Mouse (Mus musculus): ENCODE data around the gene Dnhd1. TPM values are rescaled to one million over a fixed set of nuclear protein-coding genes. Genes with fewer than 3 reads are reported as not detected.

The Dnhd1 gene
- polyA plus RNA-seq, 1 experiment from 2014 or later: 0.85 TPM

DNA sequence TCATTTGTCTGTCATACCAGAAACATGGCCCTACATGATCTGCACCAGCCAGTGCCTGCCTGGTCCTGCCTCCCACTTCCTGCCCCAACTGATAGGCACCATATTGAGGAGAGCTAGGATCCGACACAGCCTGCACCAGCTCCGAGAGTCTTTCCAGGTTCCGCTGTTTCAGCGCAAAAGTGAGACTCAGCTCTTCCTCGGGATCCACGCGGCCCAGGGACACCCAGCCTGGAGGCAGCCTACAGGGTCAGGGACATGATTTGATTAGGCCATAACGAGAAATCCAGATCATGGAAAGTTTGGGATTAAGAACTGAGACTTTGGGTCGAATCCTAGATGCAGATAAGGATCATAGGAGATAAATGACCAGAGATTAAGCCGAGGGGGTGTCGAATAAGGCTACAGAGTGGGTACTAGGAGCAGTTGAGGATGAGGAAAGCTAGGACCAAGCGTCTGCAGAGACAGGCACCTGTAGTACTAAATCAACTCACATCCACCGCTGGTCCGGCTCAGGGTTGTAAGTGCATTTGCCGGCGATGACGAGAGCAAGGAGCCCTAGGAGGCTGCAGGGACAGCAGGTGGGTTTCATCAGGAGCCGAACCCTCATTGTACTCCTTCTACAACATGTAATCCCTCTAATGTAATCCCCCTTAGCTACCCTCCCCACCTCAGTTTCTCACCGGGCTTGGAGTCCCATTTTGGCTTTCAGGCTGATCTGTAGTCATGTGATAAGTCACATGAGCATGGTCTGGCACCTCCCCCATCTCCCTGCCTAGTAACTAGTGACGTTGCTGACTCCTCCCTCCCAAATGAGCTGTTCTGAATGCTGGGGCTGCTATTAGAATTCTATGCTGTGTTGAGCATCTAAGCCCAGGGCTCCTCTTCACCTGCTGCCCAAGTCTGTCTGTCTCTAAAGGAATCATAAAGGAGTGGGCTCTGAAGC, 101.1 kb downstream of the Dnhd1 start, which contains the start of gene Tpp1:
TSS of gene Tpp1 (minus strand) at position 745 of the 943 bp plus-strand sequence.
- DNase-seq (ENCODE audit: low spot score) (peak; percentile 93), ATAC-seq (ENCODE audit: low FRiP score) (peak; percentile 94)
- Histone ChIP-seq H3K4me3 (ENCODE audit: low read depth, low read length) (peak within 1 kb of the TSS; percentile 47), H3K9me3 (ENCODE audit: control insufficient read depth, low read length) (no peaks in the 10 kb centered on the region), H3K9ac (ENCODE audit: low read depth, low read length) (peak within 1 kb of the TSS; percentile 71), H3K36me3 (ENCODE audit: control insufficient read depth, insufficient read depth, low read length) (peaks cover 2% of the 10 kb centered on the region; the same call in 1 of the 2 replicates), H3K4me2 (replicated peaks; ENCODE audit: low read depth, low read length) (peak within 1 kb of the TSS; percentile 60), H3K4me1 (replicated peaks; ENCODE audit: control insufficient read depth, insufficient read depth, low read length) (no peaks in the 10 kb centered on the region), H3K27ac (ENCODE audit: low read depth, low read length) (no peak within 1 kb of the TSS), H3K27me3 (ENCODE audit: control insufficient read depth, insufficient read depth, low read length) (no peaks in the 10 kb centered on the region)
- WGBS: 26% methylated on average over 20 of the region's 20 CpGs

DNA sequence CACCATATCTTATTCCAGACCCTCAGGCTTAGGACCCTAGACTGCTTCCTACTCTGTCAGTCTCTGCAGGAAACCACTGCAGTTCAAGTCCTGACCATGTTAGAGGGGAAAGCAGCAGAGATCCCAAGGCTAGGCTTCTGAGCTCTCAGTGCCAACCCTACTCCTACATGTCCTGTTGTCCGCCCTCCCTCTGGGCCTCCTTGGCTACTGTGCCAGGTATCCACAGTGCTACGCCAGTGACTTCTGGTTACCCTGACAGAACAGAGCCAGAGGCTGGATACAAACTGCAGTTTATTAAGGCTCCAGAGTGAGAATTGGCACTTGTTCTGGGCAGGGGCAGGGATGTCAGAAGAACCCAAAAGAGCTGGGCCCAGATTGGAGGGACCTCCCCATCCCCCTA, 102.1 kb downstream of the Dnhd1 start:
- ATAC-seq (ENCODE audit: low FRiP score): no peak; the same call in none of the 2 replicates

DNA sequence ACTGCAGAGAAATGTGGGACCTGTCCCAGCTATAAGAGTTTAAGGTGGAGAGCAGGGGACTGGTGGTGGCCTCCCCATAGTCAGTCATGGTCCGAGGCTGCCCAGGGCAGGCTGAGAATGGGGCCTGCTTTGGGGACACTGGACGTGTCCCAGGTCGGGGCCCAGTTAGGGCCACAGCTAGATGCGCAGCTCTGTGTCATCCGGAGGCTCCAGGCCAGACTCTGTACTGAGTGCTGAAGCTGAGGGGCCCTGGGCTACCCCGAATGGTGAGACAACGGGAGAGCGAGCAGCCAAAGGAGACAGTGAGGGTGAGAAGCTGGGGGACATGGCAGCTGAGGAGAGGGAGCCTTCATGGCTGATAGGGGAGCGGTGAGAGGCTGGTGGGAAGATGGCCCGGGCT, 102.7 kb downstream of the Dnhd1 start:
- no peaks in the 10 kb centered on the region for H3K4me1 ChIP-seq (replicated peaks; ENCODE audit: control insufficient read depth, insufficient read depth, low read length)
- H3K36me3 ChIP-seq (ENCODE audit: control insufficient read depth, insufficient read depth, low read length): peaks cover 7% of the 10 kb centered on the region
- H3K9me3 ChIP-seq (ENCODE audit: control insufficient read depth, low read length): no peaks in the 10 kb centered on the region
- no peak for ATAC-seq (ENCODE audit: low FRiP score)
- no peaks in the 10 kb centered on the region for H3K27me3 ChIP-seq (ENCODE audit: control insufficient read depth, insufficient read depth, low read length)
- H3K9ac ChIP-seq (ENCODE audit: low read depth, low read length): no peak overlapping the region
- 90% methylated on average over 10 of the region's 10 CpGs for WGBS
- H3K27ac ChIP-seq (ENCODE audit: low read depth, low read length): no peak overlapping the region
- no peak overlapping the region for H3K4me3 ChIP-seq (ENCODE audit: low read depth, low read length)
- H3K4me2 ChIP-seq (replicated peaks; ENCODE audit: low read depth, low read length): no peak overlapping the region
- no peak for DNase-seq (ENCODE audit: low spot score)

More for the DNA sequence above, 102.1 kb downstream of the Dnhd1 start:
- DNase-seq (ENCODE audit: low spot score): no peak
- Histone ChIP-seq H3K27ac (ENCODE audit: low read depth, low read length) (no peak overlapping the region), H3K4me1 (replicated peaks; ENCODE audit: control insufficient read depth, insufficient read depth, low read length) (no peaks in the 10 kb centered on the region), H3K36me3 (ENCODE audit: control insufficient read depth, insufficient read depth, low read length) (peaks cover 5% of the 10 kb centered on the region; the same call in 1 of the 2 replicates), H3K4me2 (replicated peaks; ENCODE audit: low read depth, low read length) (no peak overlapping the region), H3K9me3 (ENCODE audit: control insufficient read depth, low read length) (no peaks in the 10 kb centered on the region), H3K9ac (ENCODE audit: low read depth, low read length) (no peak overlapping the region), H3K4me3 (ENCODE audit: low read depth, low read length) (no peak overlapping the region), H3K27me3 (ENCODE audit: control insufficient read depth, insufficient read depth, low read length) (no peaks in the 10 kb centered on the region)
- WGBS: 96% methylated on average over 2 of the region's 2 CpGs

DNA sequence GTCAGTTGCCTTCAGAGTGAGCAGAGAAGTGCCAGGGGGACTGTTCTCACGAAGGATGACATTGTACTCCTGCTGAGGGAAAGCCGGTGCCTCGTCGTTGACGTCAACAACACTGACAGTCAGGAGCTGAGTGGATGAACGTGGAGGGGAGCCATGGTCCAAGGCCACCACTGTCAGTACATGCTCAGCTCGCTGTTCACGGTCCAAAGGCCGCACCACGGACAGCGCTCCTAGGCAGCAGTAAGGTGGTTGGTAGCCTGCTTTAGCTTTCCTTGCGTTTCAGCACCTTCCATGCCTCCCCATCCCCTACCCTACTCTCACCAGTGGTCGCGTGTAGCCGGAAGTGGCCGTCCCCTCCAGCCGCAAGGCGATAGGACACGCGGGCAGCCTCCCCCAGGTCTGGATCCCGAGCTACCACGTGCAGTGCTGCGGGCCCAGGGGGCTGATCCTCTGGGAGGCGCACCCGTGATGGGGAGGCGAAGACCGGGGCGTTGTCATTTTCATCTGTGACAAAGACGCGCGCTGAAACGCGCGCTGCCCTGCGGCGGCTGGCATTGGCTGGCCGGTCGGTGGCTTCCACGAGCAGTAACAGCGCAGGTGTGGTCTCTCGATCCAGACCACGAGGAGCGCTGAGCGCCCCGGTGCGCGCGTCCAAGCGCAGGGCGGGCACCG, 111.3 kb downstream of the Dnhd1 start:
- Histone ChIP-seq H3K27me3 (ENCODE audit: control insufficient read depth, insufficient read depth, low read length) (peaks cover 27% of the 10 kb centered on the region), H3K4me2 (replicated peaks; ENCODE audit: low read depth, low read length) (0 out of 2 replicates have a peak overlapping the region, but pooled peaks have one; percentile 7), H3K27ac (ENCODE audit: low read depth, low read length) (no peak overlapping the region), H3K9me3 (ENCODE audit: control insufficient read depth, low read length) (no peaks in the 10 kb centered on the region), H3K9ac (ENCODE audit: low read depth, low read length) (no peak overlapping the region), H3K36me3 (ENCODE audit: control insufficient read depth, insufficient read depth, low read length) (peaks cover 38% of the 10 kb centered on the region), H3K4me3 (ENCODE audit: low read depth, low read length) (no peak overlapping the region), H3K4me1 (replicated peaks; ENCODE audit: control insufficient read depth, insufficient read depth, low read length) (0 out of 2 replicates have a peak, but pooled peaks cover 2% of the 10 kb centered on the region)
- WGBS: 19% methylated on average over 51 of the region's 51 CpGs
- DNase-seq (ENCODE audit: low spot score) (no peak), ATAC-seq (ENCODE audit: low FRiP score) (peak; percentile 9; the same call in 1 of the 2 replicates)

DNA sequence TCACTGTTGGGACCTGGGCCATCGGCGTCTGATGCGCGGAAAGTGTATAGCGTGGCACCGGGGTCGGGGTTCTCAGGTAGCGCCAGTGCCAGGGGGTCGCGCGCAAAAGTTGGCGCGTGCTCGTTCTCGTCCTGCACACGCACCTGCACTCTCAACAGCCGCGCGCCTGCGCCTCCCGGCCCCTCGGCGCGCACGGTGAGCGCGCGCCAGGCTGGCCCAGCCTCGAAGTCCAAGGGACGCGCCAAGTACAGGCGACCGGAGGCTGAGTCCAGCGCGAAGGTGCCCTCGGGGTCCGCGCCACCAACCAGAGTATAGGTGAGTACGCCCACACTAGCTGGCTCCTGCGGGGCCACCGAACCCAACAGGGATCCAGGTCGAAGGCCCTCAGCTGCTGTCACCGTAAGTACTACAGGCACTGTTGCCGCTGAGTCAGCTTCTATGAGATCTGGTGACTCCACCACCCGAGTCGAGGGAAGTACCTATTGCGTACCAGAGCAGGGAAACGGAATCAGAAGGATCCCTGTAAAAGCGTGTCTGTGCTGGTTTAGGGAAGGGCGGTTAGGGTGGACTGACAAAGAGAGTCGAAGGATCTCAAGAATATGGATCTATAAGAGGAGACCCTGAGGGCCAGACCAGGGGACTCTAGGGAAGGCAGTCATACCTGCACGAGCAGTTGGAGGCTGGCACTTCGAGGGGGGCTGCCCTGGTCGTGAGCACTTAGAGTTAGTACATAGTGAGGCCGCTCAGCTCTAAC, 112.1 kb downstream of the Dnhd1 start:
- H3K9me3 ChIP-seq (ENCODE audit: control insufficient read depth, low read length): no peaks in the 10 kb centered on the region
- peaks cover 36% of the 10 kb centered on the region for H3K36me3 ChIP-seq (ENCODE audit: control insufficient read depth, insufficient read depth, low read length)
- 0 out of 2 replicates have a peak, but pooled peaks have one; percentile 8 for ATAC-seq (ENCODE audit: low FRiP score)
- H3K27me3 ChIP-seq (ENCODE audit: control insufficient read depth, insufficient read depth, low read length): peaks cover 27% of the 10 kb centered on the region
- no peak overlapping the region for H3K27ac ChIP-seq (ENCODE audit: low read depth, low read length)
- peaks cover 2% of the 10 kb centered on the region; the same call in 1 of the 2 replicates for H3K4me1 ChIP-seq (replicated peaks; ENCODE audit: control insufficient read depth, insufficient read depth, low read length)
- 20% methylated on average over 54 of the region's 55 CpGs for WGBS
- peak overlapping the region; percentile 7; the same call in 1 of the 2 replicates for H3K4me2 ChIP-seq (replicated peaks; ENCODE audit: low read depth, low read length)
- peak; percentile 46 for DNase-seq (ENCODE audit: low spot score)
- 0 out of 2 replicates have a peak overlapping the region, but pooled peaks have one; percentile 8 for H3K4me3 ChIP-seq (ENCODE audit: low read depth, low read length)
- H3K9ac ChIP-seq (ENCODE audit: low read depth, low read length): no peak overlapping the region

DNA sequence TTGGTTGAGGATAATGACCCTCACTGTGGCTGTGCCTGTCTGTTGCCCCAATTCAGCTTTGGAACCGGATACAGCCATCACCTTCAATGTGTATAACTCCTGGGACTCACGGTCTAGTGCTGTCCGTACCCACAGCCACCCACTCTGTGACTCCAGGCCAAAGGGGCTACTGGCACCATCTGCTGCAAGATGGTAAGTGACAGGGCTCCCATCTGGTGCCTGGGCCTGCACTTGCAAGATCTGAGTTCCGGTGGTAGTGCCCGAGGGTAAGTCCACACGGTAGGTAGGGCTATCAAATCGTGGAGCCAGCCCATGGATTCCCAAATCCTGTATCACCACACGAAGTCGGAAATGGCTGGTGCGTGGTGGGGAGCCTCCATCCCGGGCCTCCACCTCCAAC, 113.7 kb downstream of the Dnhd1 start:
- H3K9me3 ChIP-seq (ENCODE audit: control insufficient read depth, low read length): no peaks in the 10 kb centered on the region
- H3K9ac ChIP-seq (ENCODE audit: low read depth, low read length): no peak overlapping the region
- H3K4me3 ChIP-seq (ENCODE audit: low read depth, low read length): no peak overlapping the region
- peaks cover 27% of the 10 kb centered on the region for H3K27me3 ChIP-seq (ENCODE audit: control insufficient read depth, insufficient read depth, low read length)
- peaks cover 25% of the 10 kb centered on the region for H3K36me3 ChIP-seq (ENCODE audit: control insufficient read depth, insufficient read depth, low read length)
- H3K27ac ChIP-seq (ENCODE audit: low read depth, low read length): no peak overlapping the region
- ATAC-seq (ENCODE audit: low FRiP score): no peak
- DNase-seq (ENCODE audit: low spot score): no peak
- H3K4me1 ChIP-seq (replicated peaks; ENCODE audit: control insufficient read depth, insufficient read depth, low read length): peaks cover 9% of the 10 kb centered on the region; the same call in 1 of the 2 replicates
- no peak overlapping the region for H3K4me2 ChIP-seq (replicated peaks; ENCODE audit: low read depth, low read length)
- 90% methylated on average over 11 of the region's 11 CpGs for WGBS

DNA sequence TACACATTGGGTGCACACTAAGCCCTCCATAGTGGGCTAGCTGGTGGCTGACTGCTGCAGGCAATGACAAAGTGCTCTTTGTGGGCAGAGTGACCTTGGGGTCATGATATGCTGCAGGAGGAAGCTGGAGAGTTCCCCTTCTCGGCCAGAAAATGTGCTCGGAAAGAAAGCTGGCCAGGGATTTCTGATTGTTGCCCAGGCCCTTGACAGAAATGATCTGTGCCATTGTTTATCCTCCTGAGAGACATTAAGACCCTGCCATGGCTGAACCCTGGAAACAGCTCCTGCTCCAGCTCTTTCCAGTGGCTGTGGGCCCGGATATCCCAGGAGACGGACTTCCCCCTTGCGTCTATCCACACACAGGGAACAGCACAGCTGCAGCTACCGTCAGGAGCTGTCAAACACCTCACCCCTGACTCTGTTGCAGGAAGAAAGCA, 117.1 kb downstream of the Dnhd1 start:
- H3K4me2 ChIP-seq (replicated peaks; ENCODE audit: low read depth, low read length): no peak overlapping the region; the same call in 1 of the 2 replicates
- H3K9me3 ChIP-seq (ENCODE audit: control insufficient read depth, low read length): no peaks in the 10 kb centered on the region
- WGBS: 14% methylated on average over 6 of the region's 6 CpGs
- ATAC-seq (ENCODE audit: low FRiP score) (peak; percentile 59), DNase-seq (ENCODE audit: low spot score) (peak; percentile 49)
- peak overlapping the region; percentile 12 for H3K27ac ChIP-seq (ENCODE audit: low read depth, low read length)
- H3K27me3 ChIP-seq (ENCODE audit: control insufficient read depth, insufficient read depth, low read length): peaks cover 21% of the 10 kb centered on the region
- no peak overlapping the region for H3K9ac ChIP-seq (ENCODE audit: low read depth, low read length)
- no peak overlapping the region for H3K4me3 ChIP-seq (ENCODE audit: low read depth, low read length)
- H3K36me3 ChIP-seq (ENCODE audit: control insufficient read depth, insufficient read depth, low read length): peaks cover 20% of the 10 kb centered on the region
- H3K4me1 ChIP-seq (replicated peaks; ENCODE audit: control insufficient read depth, insufficient read depth, low read length): peaks cover 8% of the 10 kb centered on the region; the same call in 1 of the 2 replicates

DNA sequence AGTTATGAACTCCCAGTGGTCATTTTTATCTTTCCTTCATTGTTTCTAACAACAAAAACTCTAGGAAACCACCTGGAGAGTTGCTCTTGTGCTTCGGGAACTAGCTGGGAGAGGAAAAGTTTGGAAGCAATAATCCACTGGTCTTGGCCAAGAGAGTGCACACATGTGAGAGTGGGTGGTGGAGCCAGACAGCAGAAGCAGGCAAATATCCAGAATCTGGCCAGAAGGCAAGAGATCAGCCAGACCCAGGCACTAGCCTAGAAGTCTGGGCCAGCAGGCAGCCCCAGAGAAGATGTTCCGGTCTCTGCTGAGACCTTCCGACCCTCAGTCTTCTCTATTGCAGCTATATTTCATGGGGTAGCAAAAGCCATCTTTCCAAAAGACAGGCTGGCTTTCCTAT, 119.3 kb downstream of the Dnhd1 start:
- ATAC-seq (ENCODE audit: low FRiP score): no peak
- no peak overlapping the region for H3K4me3 ChIP-seq (ENCODE audit: low read depth, low read length)
- H3K27me3 ChIP-seq (ENCODE audit: control insufficient read depth, insufficient read depth, low read length): peaks cover under 1% of the 10 kb centered on the region; the same call in 1 of the 2 replicates
- no peak overlapping the region for H3K4me2 ChIP-seq (replicated peaks; ENCODE audit: low read depth, low read length)
- H3K9me3 ChIP-seq (ENCODE audit: control insufficient read depth, low read length): no peaks in the 10 kb centered on the region
- peaks cover 12% of the 10 kb centered on the region for H3K36me3 ChIP-seq (ENCODE audit: control insufficient read depth, insufficient read depth, low read length)
- 97% methylated on average over 3 of the region's 3 CpGs for WGBS
- peaks cover 7% of the 10 kb centered on the region for H3K4me1 ChIP-seq (replicated peaks; ENCODE audit: control insufficient read depth, insufficient read depth, low read length)
- H3K9ac ChIP-seq (ENCODE audit: low read depth, low read length): no peak overlapping the region
- no peak for DNase-seq (ENCODE audit: low spot score)
- no peak overlapping the region for H3K27ac ChIP-seq (ENCODE audit: low read depth, low read length)

Data from hindbrain, embryonic 11.5 days (tissue).